Mouse (Mus musculus) skeletal muscle tissue, adult 2 months (tissue): ENCODE measurements around the gene Neil3.
"Not testable (repeated sequence)": the region's sequence is repeated elsewhere in the genome, so short reads cannot be mapped to it uniquely, and the experiment has no call there.

Source experiments
- DNase-seq: peaks from one replicate; pipeline ENCODE4 v3.0.0-alpha.2; 2012; ENCODE audit warnings: low read depth, low spot score

Gene Neil3

GRCm38 (mm10) chr8:53538049-53538448, 100.8 kb downstream of the Neil3 start:
- DNase-seq, result not testable (repeated sequence)
